Mouse (Mus musculus): ENCODE measurements around the gene Rab3d. TPM values are rescaled to one million over a fixed set of nuclear protein-coding genes. Genes with fewer than 3 reads are reported as not detected.

Gene Rab3d
- polyA plus RNA-seq, 1 experiment: 13.5 TPM

GRCm38 (mm10) chr9:21918692-21919384, 846 bp upstream of the Rab3d start:
- 0 out of 2 replicates have a peak, but pooled peaks cover 3% of the 10 kb centered on the region for H3K4me1 ChIP-seq (ENCODE audit: control insufficient read depth, insufficient read depth, low read length)
- no peak overlapping the region for H3K4me3 ChIP-seq (ENCODE audit: insufficient read depth, low read length)
- H3K27ac ChIP-seq (ENCODE audit: insufficient read depth, low read length): no peak overlapping the region
- TF ChIP-seq POLR2A (IDR thresholded peaks at IDR 0.05; ENCODE audit: low read depth, low read length): no peak
- no peak for TF ChIP-seq CTCF (IDR thresholded peaks at IDR 0.05; ENCODE audit: borderline replicate concordance, insufficient read depth, low read length)

GRCm38 (mm10) chr9:21917493-21918034, 428 bp downstream of the Rab3d start:
- H3K27ac ChIP-seq (ENCODE audit: insufficient read depth, low read length): no peak overlapping the region
- TF ChIP-seq CTCF (IDR thresholded peaks at IDR 0.05; ENCODE audit: borderline replicate concordance, insufficient read depth, low read length): no peak
- TF ChIP-seq POLR2A (IDR thresholded peaks at IDR 0.05; ENCODE audit: low read depth, low read length): no peak
- peak overlapping the region; percentile 47 for H3K4me3 ChIP-seq (ENCODE audit: insufficient read depth, low read length)
- H3K4me1 ChIP-seq (ENCODE audit: control insufficient read depth, insufficient read depth, low read length): no peaks in the 10 kb centered on the region

GRCm38 (mm10) chr9:21916851-21917492, 1.0 kb downstream of the Rab3d start:
- Histone ChIP-seq H3K27ac (ENCODE audit: insufficient read depth, low read length) (no peak overlapping the region), H3K4me3 (ENCODE audit: insufficient read depth, low read length) (peak overlapping the region; percentile 47; the same call in 1 of the 2 replicates), H3K4me1 (ENCODE audit: control insufficient read depth, insufficient read depth, low read length) (no peaks in the 10 kb centered on the region)
- TF ChIP-seq POLR2A (IDR thresholded peaks at IDR 0.05; ENCODE audit: low read depth, low read length): no peak
- TF ChIP-seq CTCF (IDR thresholded peaks at IDR 0.05; ENCODE audit: borderline replicate concordance, insufficient read depth, low read length): no peak

DNA sequence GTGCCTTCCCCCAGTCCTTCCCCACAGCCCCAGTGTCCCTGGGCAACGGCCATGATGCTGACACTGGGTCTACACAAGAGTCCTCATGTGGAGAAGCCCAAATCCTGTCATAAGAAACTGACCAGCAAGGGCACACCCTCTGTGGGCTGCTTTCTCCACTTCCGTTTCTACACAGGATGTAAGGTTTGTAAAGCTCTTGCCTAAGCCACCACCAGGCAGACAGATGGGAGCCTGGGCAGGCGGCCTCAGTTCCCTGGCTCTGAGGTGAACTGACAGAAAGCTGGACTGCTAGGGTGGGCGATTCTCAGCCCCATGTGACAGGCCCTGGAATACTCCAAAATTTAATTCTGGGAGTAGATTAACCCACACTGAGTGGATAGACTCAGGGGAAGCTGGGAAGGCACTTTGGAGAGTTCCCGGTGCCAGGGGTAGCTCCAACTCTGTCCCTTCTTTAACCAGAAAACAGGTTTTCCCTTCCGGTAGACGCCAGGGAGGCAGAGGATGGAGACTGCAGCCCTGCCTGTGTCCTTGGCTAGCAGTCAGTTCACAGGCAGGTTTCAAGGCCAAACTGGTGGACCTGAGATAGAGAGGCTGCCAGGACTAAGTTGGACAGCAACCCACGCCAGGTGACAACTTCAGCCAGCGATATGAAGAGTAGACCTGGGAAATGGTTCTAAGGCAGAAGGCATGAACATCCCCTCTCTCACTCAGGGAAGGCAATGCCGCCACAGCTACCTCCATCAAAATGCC, 8.3 kb downstream of the Rab3d start:
- H3K27ac ChIP-seq (ENCODE audit: insufficient read depth, low read length): no peak overlapping the region
- TF ChIP-seq CTCF (IDR thresholded peaks at IDR 0.05; ENCODE audit: borderline replicate concordance, insufficient read depth, low read length): no peak
- TF ChIP-seq POLR2A (IDR thresholded peaks at IDR 0.05; ENCODE audit: low read depth, low read length): no peak

DNA sequence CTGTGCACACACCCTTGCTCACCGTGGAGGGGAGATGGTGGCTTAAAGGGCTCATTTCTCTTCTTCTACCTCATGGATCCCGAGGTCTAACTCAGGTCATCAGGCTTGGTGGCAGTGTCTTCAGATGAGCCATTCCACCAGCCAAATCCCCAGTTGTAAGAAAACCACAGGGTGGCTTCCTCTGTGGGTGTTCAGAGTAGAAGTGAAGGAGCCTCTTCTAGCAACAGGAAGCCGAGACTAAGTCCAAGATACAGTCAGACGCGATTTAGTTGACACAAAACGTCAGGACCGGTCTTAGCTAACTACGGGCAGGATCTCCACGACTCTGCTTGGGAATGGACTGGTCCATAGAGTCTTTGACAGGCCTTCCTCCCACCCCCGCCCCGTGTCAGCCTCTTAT, 9.8 kb downstream of the Rab3d start:
- no peak overlapping the region for H3K27ac ChIP-seq (ENCODE audit: insufficient read depth, low read length)
- H3K4me1 ChIP-seq (ENCODE audit: control insufficient read depth, insufficient read depth, low read length): no peaks in the 10 kb centered on the region
- no peak overlapping the region for H3K4me3 ChIP-seq (ENCODE audit: insufficient read depth, low read length)
- TF ChIP-seq POLR2A (IDR thresholded peaks at IDR 0.05; ENCODE audit: low read depth, low read length): no peak
- no peak for TF ChIP-seq CTCF (IDR thresholded peaks at IDR 0.05; ENCODE audit: borderline replicate concordance, insufficient read depth, low read length)

More for the DNA sequence above, 8.3 kb downstream of the Rab3d start:
- H3K4me3 ChIP-seq (ENCODE audit: insufficient read depth, low read length): no peak overlapping the region
- H3K4me1 ChIP-seq (ENCODE audit: control insufficient read depth, insufficient read depth, low read length): no peaks in the 10 kb centered on the region

GRCm38 (mm10) chr9:21904031-21904430, 14.0 kb downstream of the Rab3d start:
- H3K4me1 ChIP-seq (ENCODE audit: control insufficient read depth, insufficient read depth, low read length): no peaks in the 10 kb centered on the region
- no peak overlapping the region for H3K27ac ChIP-seq (ENCODE audit: insufficient read depth, low read length)
- TF ChIP-seq POLR2A (IDR thresholded peaks at IDR 0.05; ENCODE audit: low read depth, low read length) (no peak), CTCF (IDR thresholded peaks at IDR 0.05; ENCODE audit: borderline replicate concordance, insufficient read depth, low read length) (no peak)
- no peak overlapping the region for H3K4me3 ChIP-seq (ENCODE audit: insufficient read depth, low read length)

GRCm38 (mm10) chr9:21901223-21901820, 16.7 kb downstream of the Rab3d start:
- peak; percentile 66; the same call in 1 of the 2 replicates for TF ChIP-seq POLR2A (IDR thresholded peaks at IDR 0.05; ENCODE audit: low read depth, low read length)
- no peak for TF ChIP-seq CTCF (IDR thresholded peaks at IDR 0.05; ENCODE audit: borderline replicate concordance, insufficient read depth, low read length)
- H3K4me3 ChIP-seq (ENCODE audit: insufficient read depth, low read length): peak overlapping the region; percentile 32
- H3K4me1 ChIP-seq (ENCODE audit: control insufficient read depth, insufficient read depth, low read length): no peaks in the 10 kb centered on the region
- H3K27ac ChIP-seq (ENCODE audit: insufficient read depth, low read length): no peak overlapping the region

- no peaks in the 10 kb centered on the region for H3K4me1 ChIP-seq (ENCODE audit: control insufficient read depth, insufficient read depth, low read length)
- H3K27ac ChIP-seq (ENCODE audit: insufficient read depth, low read length): no peak overlapping the region
- no peak overlapping the region for H3K4me3 ChIP-seq (ENCODE audit: insufficient read depth, low read length)
- TF ChIP-seq CTCF (IDR thresholded peaks at IDR 0.05; ENCODE audit: borderline replicate concordance, insufficient read depth, low read length) (0 out of 2 replicates have a peak, but pooled peaks have one; percentile 16), POLR2A (IDR thresholded peaks at IDR 0.05; ENCODE audit: low read depth, low read length) (no peak)
Observed at GRCm38 (mm10) chr9:21889229-21889628, 28.8 kb downstream of the Rab3d start.

DNA sequence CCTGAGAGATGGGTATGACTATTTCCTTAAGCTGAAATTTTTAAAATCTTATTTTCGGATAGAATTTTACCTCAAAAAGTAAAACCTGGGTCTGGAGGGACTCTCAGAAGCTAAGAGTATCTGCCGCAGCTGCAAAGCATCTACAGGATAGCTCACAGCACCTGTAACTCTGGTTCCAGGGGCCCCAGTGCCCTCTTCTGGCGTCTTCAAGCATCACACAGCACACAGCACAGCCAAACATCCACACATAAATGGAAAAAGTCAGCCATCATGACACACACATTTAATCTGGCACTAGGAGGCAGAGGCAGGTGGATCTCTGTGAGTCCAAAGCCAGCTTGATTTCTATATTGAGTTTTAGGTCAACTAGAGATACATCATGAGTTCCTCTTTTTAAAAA, 41.4 kb downstream of the Rab3d start:
- H3K4me1 ChIP-seq (ENCODE audit: control insufficient read depth, insufficient read depth, low read length): no peaks in the 10 kb centered on the region
- no peak for TF ChIP-seq POLR2A (IDR thresholded peaks at IDR 0.05; ENCODE audit: low read depth, low read length)
- no peak for TF ChIP-seq CTCF (IDR thresholded peaks at IDR 0.05; ENCODE audit: borderline replicate concordance, insufficient read depth, low read length)
- no peak overlapping the region for H3K4me3 ChIP-seq (ENCODE audit: insufficient read depth, low read length)
- H3K27ac ChIP-seq (ENCODE audit: insufficient read depth, low read length): no peak overlapping the region
